Mouse (Mus musculus): ENCODE results near the gene Cmtm5. TPM values are rescaled to one million over a fixed set of nuclear protein-coding genes. Genes with fewer than 3 reads are reported as not detected.
"Not testable (repeated sequence)": the region's sequence is repeated elsewhere in the genome, so short reads cannot be mapped to it uniquely, and the experiment has no call there.

Gene Cmtm5
- polyA plus RNA-seq, 1 experiment from 2014 or later, result 8.3 TPM

DNA sequence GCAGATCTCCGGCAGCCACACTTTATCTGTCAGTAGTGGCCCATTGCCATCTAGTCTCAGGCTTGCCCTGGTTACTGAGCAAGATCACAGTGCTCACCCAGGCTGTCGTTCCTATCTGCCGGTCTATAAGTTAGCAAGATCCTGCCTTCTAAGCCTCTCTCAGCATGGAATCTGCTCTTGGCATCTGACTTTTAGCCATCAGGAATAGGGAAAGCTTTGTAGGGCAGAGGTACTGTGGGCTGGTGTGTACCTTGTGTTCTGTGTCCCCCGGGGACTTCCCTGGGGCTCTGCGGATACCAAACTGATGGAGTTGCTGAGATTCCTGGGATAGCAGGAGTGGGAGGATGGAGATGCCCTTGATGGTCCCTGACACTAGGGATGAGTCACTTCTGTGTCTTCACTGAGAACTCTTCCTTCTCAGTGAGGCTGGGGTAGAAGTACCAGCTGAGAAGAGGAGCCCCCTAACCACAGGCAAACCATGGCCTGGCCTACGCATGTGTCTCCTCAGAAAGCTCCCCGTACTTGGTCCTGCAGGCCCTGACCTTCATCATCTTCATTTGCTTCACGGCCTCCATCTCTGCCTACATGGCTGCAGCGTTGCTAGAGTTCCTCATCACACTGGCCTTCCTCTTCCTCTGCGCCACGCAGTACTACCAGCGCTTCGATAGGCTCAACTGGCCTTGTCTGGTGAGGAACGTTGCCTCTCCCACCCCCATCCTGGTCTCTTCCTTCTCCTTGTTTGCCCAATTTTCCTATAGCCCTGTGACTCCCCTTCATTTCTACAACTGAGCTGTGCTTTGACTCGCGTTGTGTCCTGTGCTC, 1.5 kb downstream of the Cmtm5 start:
- H3K27ac ChIP-seq, result no peak overlapping the region
- H3K4me1 ChIP-seq, result peaks cover 25% of the 10 kb centered on the region
- no peaks in the 10 kb centered on the region for H3K9me3 ChIP-seq
- H3K36me3 ChIP-seq, result no peaks in the 10 kb centered on the region
- no peak overlapping the region for H3K4me3 ChIP-seq
- ATAC-seq (ENCODE audit: insufficient number of reproducible peaks, insufficient read depth, low FRiP score, low TSS enrichment, low read depth), result no peak
- no peak overlapping the region for H3K4me2 ChIP-seq
- H3K9ac ChIP-seq, result 0 out of 2 replicates have a peak overlapping the region, but pooled peaks have one; percentile 11
- no peaks in the 10 kb centered on the region for H3K27me3 ChIP-seq
- WGBS, result 89% methylated on average over 16 of the region's 16 CpGs

DNA sequence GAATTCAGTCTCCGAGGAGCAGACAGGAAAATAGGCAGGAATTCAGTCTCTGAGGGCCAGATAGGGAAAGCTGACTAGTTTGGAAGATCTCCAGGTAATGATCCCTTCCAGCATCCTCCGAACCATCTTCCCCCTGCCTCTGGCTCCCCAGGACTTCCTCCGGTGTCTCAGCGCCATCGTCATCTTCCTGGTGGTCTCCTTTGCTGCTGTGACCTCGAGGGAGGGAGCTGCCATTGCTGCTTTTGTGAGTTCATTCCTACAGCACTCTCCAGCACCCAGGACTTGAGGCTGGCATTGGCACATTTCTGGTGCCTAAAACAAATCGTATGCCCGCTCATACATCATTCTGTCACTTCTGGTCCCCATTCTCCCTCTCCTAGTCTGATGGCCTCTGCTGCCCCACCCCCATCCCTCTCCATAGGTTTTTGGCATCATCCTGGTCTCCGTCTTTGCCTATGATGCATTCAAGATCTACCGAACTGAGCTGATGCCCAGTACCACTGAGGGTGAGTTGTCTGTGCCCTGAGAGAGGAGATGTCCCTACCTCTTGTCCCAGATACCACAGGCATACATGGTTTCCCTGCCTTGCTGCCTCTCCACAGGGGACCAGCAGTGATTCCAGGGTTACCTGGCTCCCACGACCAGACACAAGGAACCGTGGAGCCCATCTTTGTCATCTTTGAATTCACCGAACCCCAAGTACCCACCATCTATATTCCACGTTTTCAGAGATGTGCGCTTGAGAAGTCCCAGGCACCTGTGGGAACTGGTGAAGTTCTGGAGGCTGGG, 2.6 kb downstream of the Cmtm5 start:
- no peak for ATAC-seq (ENCODE audit: insufficient number of reproducible peaks, insufficient read depth, low FRiP score, low TSS enrichment, low read depth)
- Histone ChIP-seq H3K9ac (no peak overlapping the region), H3K27me3 (no peaks in the 10 kb centered on the region), H3K4me1 (peaks cover 19% of the 10 kb centered on the region), H3K4me3 (no peak overlapping the region), H3K4me2 (no peak overlapping the region), H3K36me3 (no peaks in the 10 kb centered on the region), H3K9me3 (no peaks in the 10 kb centered on the region), H3K27ac (no peak overlapping the region)
- WGBS, result 83% methylated on average over 15 of the region's 15 CpGs

DNA sequence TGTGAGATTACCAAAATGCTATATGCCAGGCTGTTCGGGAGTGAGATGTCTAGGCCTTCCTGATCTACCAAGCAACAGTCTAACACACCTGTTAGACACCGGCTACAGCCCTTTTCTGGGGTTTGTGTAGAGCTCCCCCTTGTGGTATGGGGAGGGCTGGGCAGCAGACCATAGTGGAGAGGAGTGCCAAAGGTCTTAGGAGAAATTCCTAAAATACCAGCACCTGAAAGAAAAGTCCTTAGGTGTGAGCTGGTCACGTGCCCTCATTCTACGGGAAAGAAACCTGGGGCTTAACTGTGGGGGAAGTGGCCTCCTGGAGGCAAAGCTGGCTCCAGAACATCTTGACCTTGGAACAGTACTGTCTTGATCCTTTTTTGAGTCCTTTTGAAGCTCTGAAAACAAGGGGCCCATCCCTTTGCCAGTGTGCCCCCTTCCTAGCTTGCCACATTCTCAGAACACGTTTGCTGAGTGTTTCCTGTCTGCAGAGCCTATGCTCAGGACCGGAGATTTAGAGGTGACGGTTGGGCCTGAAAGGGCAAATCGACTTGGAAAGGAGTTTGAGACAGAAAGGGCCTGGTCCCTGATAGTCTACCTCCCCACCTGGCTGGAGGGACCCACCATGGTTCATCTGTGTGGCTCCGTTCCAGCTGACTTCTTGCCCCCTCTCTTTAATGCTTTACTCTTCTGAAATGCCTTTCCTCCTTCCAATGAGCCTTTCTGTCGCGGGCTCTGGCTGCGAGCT, 3.5 kb downstream of the Cmtm5 start:
- WGBS, result 49% methylated on average over 12 of the region's 12 CpGs
- H3K9me3 ChIP-seq, result no peaks in the 10 kb centered on the region
- H3K4me1 ChIP-seq, result peaks cover 19% of the 10 kb centered on the region
- H3K27ac ChIP-seq, result no peak overlapping the region
- no peak overlapping the region for H3K9ac ChIP-seq
- no peak for ATAC-seq (ENCODE audit: insufficient number of reproducible peaks, insufficient read depth, low FRiP score, low TSS enrichment, low read depth)
- no peak overlapping the region for H3K4me2 ChIP-seq
- no peaks in the 10 kb centered on the region for H3K36me3 ChIP-seq
- H3K27me3 ChIP-seq, result no peaks in the 10 kb centered on the region
- no peak overlapping the region for H3K4me3 ChIP-seq

DNA sequence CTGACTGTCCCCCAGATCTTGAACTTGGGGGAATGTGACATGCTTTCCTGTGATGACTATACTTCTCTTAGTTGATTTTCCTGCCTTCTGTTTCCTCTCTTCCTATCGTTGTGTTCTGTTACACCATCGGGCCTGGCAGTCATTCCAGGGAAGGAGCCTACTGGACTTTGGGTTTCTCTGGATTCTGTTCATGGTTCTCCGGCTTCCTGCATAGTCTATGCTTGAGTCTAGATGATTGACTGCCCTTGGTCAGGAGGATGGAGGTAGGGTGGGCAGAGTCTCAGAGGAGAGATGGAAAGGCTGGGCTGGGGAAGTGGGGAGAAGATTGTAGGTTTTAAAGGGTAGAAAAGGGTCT, 4.1 kb downstream of the Cmtm5 start:
- no peak overlapping the region for H3K4me2 ChIP-seq
- peaks cover 19% of the 10 kb centered on the region for H3K4me1 ChIP-seq
- no peak overlapping the region for H3K4me3 ChIP-seq
- 73% methylated on average over 3 of the region's 3 CpGs for WGBS
- H3K36me3 ChIP-seq, result no peaks in the 10 kb centered on the region
- ATAC-seq (ENCODE audit: insufficient number of reproducible peaks, insufficient read depth, low FRiP score, low TSS enrichment, low read depth), result no peak
- no peak overlapping the region for H3K27ac ChIP-seq
- no peak overlapping the region for H3K9ac ChIP-seq
- no peaks in the 10 kb centered on the region for H3K9me3 ChIP-seq
- no peaks in the 10 kb centered on the region for H3K27me3 ChIP-seq

DNA sequence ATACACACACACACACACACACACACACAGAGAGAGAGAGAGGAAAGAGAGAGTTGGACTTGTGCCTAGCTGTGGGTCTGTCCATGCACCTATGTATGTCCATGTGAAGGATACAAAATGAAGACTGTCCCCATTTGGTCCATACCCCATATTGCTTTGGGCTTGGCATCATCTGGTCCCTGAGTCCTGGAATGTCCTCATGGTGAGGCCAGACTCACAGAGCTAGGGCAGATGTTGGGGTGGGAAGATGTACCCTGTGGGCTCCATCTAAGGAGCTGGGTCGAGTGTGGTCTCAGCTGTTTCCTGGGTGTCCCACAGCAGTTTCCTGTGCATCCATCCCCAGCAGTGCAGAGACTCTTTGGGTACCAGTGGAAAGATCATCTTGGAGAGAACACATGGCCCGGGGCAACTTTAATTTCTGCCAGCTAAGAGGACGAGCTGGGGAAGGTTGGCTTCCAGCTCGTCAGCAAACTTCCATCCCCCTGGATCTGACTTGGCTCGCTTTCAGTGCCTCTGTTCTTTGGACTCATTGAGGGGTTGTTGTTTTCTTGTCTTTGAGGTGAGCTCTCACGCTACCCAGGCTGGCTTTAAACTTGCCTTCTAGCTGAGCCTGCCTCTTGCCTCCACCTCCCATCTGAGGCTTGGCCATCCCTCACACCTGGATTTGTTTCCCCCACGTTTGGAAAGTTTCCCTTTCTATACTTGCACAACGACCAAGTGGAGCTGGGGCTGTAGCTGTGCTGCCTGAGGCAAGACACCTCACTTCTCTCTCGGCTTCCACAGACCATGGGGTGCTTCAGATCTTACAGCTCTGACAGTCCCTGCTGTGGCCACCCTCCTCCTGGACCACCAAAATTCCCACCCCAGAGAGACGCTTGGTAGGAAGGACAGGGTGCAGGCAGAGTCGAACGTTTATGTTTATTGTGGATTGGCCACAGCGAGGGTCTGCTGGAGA, 5.2 kb downstream of the Cmtm5 start:
- H3K4me2 ChIP-seq, result no peak overlapping the region
- 59% methylated on average over 13 of the region's 13 CpGs for WGBS
- no peak for ATAC-seq (ENCODE audit: insufficient number of reproducible peaks, insufficient read depth, low FRiP score, low TSS enrichment, low read depth)

DNA sequence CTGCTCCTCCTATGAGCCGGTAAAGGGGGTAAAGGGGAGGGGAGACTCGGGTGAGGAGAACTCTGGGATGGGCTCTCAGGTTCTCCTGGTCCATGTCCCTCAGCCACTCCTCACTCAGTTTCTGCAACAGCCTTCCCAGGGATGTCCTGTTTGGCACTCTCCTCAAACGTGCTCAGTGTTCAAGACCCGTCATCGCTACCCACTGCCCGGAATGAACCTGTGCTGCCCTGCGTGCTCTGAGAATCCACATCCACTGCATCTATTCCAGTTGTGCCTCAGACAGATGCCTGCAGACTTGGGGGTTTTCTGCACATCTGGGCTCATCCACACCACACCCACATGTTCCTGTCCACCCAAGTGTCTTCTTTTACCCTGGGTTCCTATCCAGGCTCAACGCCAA, 6.4 kb downstream of the Cmtm5 start:
- H3K9ac ChIP-seq, result no peak overlapping the region
- no peak overlapping the region for H3K4me2 ChIP-seq
- H3K27me3 ChIP-seq, result no peaks in the 10 kb centered on the region
- H3K4me3 ChIP-seq, result no peak overlapping the region
- H3K9me3 ChIP-seq, result no peaks in the 10 kb centered on the region
- peaks cover 5% of the 10 kb centered on the region; the same call in 1 of the 2 replicates for H3K4me1 ChIP-seq
- no peaks in the 10 kb centered on the region for H3K36me3 ChIP-seq
- 86% methylated on average over 8 of the region's 8 CpGs for WGBS
- H3K27ac ChIP-seq, result no peak overlapping the region
- no peak for ATAC-seq (ENCODE audit: insufficient number of reproducible peaks, insufficient read depth, low FRiP score, low TSS enrichment, low read depth)

More for the DNA sequence above, 5.2 kb downstream of the Cmtm5 start:
- H3K27me3 ChIP-seq, result no peaks in the 10 kb centered on the region
- H3K27ac ChIP-seq, result no peak overlapping the region
- no peaks in the 10 kb centered on the region for H3K36me3 ChIP-seq
- no peak overlapping the region for H3K9ac ChIP-seq
- peaks cover 10% of the 10 kb centered on the region for H3K4me1 ChIP-seq
- no peaks in the 10 kb centered on the region for H3K9me3 ChIP-seq
- H3K4me3 ChIP-seq, result no peak overlapping the region

DNA sequence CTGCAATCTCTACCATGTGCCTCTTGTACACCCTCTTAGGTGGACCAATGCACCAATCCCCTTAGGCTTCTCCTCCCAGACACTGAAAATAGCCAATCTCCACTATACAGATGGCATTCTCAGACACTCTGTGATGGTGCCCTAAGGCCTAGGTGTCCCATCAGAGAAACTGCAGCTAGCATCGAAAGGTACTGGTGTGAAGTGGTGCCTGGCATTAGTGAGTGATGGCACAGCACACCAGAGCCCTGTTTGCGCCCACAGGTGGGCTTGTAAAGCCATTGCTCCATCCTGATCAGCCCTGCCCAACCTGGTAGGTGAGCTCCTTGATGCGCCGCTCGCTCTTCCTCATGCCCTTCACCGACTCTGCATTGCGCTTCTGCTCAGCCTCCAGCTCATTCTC, 7.9 kb downstream of the Cmtm5 start:
- Histone ChIP-seq H3K36me3 (no peaks in the 10 kb centered on the region), H3K9me3 (no peaks in the 10 kb centered on the region), H3K4me2 (no peak overlapping the region), H3K4me3 (no peak overlapping the region), H3K9ac (no peak overlapping the region), H3K4me1 (peaks cover 5% of the 10 kb centered on the region; the same call in 1 of the 2 replicates), H3K27me3 (no peaks in the 10 kb centered on the region), H3K27ac (no peak overlapping the region)
- 92% methylated on average over 7 of the region's 7 CpGs for WGBS
- no peak for ATAC-seq (ENCODE audit: insufficient number of reproducible peaks, insufficient read depth, low FRiP score, low TSS enrichment, low read depth)

DNA sequence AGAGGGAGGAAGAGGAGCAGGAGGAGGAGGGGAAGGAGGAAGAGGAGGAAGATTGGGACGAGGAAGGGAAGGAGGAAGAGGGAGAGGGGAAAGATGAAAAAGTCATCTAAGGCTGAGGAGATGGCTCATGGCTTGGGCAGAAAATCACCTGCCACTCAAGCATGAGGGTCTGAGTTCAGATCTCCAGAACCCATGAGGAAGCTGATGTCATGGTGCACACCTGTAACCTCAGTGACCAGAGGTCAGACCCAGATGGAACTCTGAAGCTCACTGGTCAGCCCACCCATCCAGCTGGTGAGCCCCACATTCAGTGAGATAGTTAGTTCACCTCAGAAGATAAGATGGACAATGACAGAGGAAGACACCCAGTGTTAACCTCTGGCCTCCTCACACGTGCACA, 8.9 kb downstream of the Cmtm5 start:
- Histone ChIP-seq H3K27me3 (no peaks in the 10 kb centered on the region), H3K36me3 (no peaks in the 10 kb centered on the region), H3K9ac (no peak overlapping the region), H3K4me2 (no peak overlapping the region), H3K27ac (no peak overlapping the region), H3K9me3 (no peaks in the 10 kb centered on the region), H3K4me1 (peaks cover 5% of the 10 kb centered on the region; the same call in 1 of the 2 replicates), H3K4me3 (no peak overlapping the region)
- WGBS, result 70% methylated on average over 2 of the region's 2 CpGs
- ATAC-seq (ENCODE audit: insufficient number of reproducible peaks, insufficient read depth, low FRiP score, low TSS enrichment, low read depth), result no peak

DNA sequence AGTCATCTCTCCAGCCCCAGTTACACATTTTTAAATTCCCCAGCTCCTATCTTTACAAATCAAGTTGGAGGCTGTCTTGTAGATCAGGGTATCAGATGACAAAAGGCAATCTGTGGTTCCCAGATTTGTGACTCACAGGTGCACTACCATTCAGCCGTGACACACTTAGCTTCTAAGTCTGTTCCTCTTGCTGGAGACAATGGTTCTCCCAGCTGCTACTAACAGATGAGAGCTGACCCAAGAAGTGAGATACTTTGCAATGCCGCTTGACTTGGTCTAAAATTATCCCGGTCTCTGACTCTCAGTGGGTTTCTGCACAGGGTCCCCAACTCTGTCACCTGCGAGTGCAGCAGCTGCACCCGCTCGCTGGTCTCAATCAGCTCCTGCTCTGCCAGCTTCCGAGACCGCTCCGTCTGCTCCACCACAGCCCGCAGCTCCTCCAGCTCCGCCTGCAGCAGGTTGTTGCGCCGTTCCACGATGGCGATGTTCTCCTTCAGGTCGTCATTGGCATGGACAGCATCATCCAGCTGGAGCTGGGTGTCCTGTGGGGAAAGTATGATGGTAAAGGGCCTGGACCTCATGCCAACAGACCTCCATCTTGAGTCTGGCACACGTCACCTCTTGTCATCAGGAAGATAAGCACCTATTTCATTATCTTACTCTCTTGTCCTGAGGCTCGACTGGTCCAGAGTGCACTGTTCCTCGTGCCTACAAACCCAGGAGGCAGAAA, 10.1 kb downstream of the Cmtm5 start:
- no peaks in the 10 kb centered on the region for H3K27me3 ChIP-seq
- ATAC-seq (ENCODE audit: insufficient number of reproducible peaks, insufficient read depth, low FRiP score, low TSS enrichment, low read depth), result no peak

DNA sequence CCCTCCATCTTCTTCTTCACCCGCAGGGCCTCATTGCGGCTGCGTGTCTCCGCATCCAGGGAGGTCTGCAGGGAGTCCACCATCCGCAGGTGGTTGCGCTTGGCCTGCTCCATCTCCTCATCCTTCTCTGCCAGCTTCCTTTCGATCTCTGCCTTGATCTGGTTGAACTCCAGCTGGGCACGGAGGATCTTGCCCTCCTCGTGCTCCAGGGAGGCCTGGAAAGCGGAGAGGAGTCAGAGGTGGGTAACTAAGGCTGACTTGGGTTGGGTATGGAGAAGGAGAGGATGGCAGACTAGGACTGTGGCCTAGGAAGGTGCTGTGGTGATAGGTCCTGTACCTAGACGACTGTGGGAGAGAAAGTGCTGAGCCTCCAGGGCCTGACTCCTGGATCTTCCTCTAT, 10.9 kb downstream of the Cmtm5 start:
- WGBS, result 86% methylated on average over 11 of the region's 11 CpGs
- not testable (repeated sequence) for H3K4me2 ChIP-seq; H3K27me3 ChIP-seq; H3K4me3 ChIP-seq; H3K27ac ChIP-seq; H3K36me3 ChIP-seq; H3K4me1 ChIP-seq; H3K9ac ChIP-seq; H3K9me3 ChIP-seq; ATAC-seq (ENCODE audit: insufficient number of reproducible peaks, insufficient read depth, low FRiP score, low TSS enrichment, low read depth)

More for the DNA sequence above, 10.1 kb downstream of the Cmtm5 start:
- Histone ChIP-seq H3K9me3 (no peaks in the 10 kb centered on the region), H3K27ac (no peak overlapping the region), H3K9ac (no peak overlapping the region), H3K4me3 (no peak overlapping the region), H3K4me1 (peaks cover 3% of the 10 kb centered on the region; the same call in 1 of the 2 replicates), H3K4me2 (no peak overlapping the region), H3K36me3 (no peaks in the 10 kb centered on the region)
- 85% methylated on average over 19 of the region's 19 CpGs for WGBS

All from embryonic facial prominence, embryonic 13.5 days (tissue).